Mouse (Mus musculus): ENCODE measurements around the gene Isg20l2. TPM values are rescaled to one million over a fixed set of nuclear protein-coding genes. Genes with fewer than 3 reads are reported as not detected.

The Isg20l2 gene
- polyA plus RNA-seq, 1 experiment = 14.0 TPM

DNA sequence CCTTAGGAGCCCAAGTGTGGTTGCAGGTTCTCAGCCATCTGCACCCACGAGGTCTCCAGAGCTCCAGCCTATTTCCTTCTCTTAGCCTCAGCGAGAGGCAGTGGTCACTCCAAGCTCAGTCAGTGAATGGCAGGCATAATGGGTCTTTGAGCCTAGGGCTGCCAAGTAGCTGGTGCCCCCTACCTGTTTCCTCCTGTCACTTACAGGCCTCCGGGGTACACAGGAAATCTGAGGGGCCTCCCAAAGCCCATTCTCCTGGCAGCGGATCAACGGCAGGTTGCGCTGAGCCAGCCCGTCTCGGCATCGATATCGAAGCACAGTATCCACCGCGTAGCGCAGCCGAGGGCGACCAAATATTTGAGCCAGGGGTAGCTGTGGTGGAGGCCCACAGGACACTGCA is 58.0 kb downstream of the Isg20l2 start:
- WGBS = 11% methylated on average over 15 of the region's 15 CpGs
- no peak for DNase-seq (ENCODE audit: low read depth, low spot score)

DNA sequence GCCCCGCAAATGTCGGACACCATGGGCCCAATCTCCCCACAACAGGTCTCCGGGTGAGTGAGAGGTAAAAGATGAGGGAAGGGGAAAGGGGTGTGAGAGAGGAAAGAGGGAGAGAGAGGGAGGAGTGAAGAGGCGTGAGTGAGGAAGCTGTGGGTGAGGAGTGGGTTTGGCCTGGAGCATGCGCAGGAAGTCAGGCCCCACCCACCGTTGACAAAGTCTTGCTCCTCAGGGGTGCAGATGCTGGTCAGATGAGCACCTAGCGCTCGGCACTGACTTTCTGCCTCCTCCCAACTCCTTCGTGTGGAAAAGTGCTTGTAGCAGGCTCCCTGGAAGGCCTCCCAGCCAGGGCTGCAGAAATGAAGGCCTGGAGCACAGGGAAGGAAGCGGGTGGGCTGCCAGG is 59.8 kb downstream of the Isg20l2 start:
- no peak for DNase-seq (ENCODE audit: low read depth, low spot score)
- WGBS = 29% methylated on average over 10 of the region's 10 CpGs

Other genes starting within 250 kb of the Isg20l2 start
- 0.31 TPM in 1 of 2 replicates, not detected in the other for gene Lrrc71, start 181.7 kb upstream of the Isg20l2 start, polyA plus RNA-seq (2012; rRNA removed)
- 0.07 and 0.16 TPM in 2 replicates for gene Ntrk1, start 135.2 kb upstream of the Isg20l2 start, polyA plus RNA-seq (2012; rRNA removed)
- 1.3 and 1.6 TPM in 2 replicates for gene Insrr, start 133.4 kb upstream of the Isg20l2 start, polyA plus RNA-seq (2012; rRNA removed)
- 11.3 and 17.1 TPM in 2 replicates for gene Pear1, start 106.0 kb upstream of the Isg20l2 start, polyA plus RNA-seq (2012; rRNA removed)
- 3.5 and 5.6 TPM in 2 replicates for gene Sh2d2a, start 83.6 kb upstream of the Isg20l2 start, polyA plus RNA-seq (2012; rRNA removed)
- 28.5 and 30.2 TPM in 2 replicates for gene Prcc, start 44.7 kb upstream of the Isg20l2 start, polyA plus RNA-seq (2012; rRNA removed)
- 73.5 and 78.7 TPM in 2 replicates for gene Hdgf, start 24.0 kb upstream of the Isg20l2 start, polyA plus RNA-seq (2012; rRNA removed)
- gene Mrpl24, start 10.8 kb upstream of the Isg20l2 start, polyA plus RNA-seq (2012; rRNA removed) = 63.4 and 64.1 TPM in 2 replicates
- gene Rrnad1, start 403 bp downstream of the Isg20l2 start, polyA plus RNA-seq (2012; rRNA removed) = 17.5 and 22.5 TPM in 2 replicates
- gene Crabp2, start 18.4 kb downstream of the Isg20l2 start, polyA plus RNA-seq (2012; rRNA removed) = not detected in 2 replicates
- gene Nes, start 40.8 kb downstream of the Isg20l2 start, polyA plus RNA-seq (2012; rRNA removed) = 0.87 and 1.4 TPM in 2 replicates
- gene Bcan, start 69.9 kb downstream of the Isg20l2 start, polyA plus RNA-seq (2012; rRNA removed) = 0.20 TPM in 1 of 2 replicates, not detected in the other
- not detected in 2 replicates for gene Hapln2, start 97.3 kb downstream of the Isg20l2 start, polyA plus RNA-seq (2012; rRNA removed)
- gene Gpatch4, start 112.8 kb downstream of the Isg20l2 start, polyA plus RNA-seq (2012; rRNA removed) = 8.0 and 9.3 TPM in 2 replicates
- gene Naxe, start 128.2 kb downstream of the Isg20l2 start, polyA plus RNA-seq (2012; rRNA removed) = 62.6 and 75.5 TPM in 2 replicates
- not detected in 2 replicates for gene Ttc24, start 148.0 kb downstream of the Isg20l2 start, polyA plus RNA-seq (2012; rRNA removed)
- 14.3 and 18.7 TPM in 2 replicates for gene Iqgap3, start 151.7 kb downstream of the Isg20l2 start, polyA plus RNA-seq (2012; rRNA removed)
- 26.1 and 40.8 TPM in 2 replicates for gene Mef2d, start 212.1 kb downstream of the Isg20l2 start, polyA plus RNA-seq (2012; rRNA removed)

Data from large intestine, adult 2 months (tissue).